Mouse (Mus musculus): ENCODE results near the gene Rchy1. TPM values are rescaled to one million over a fixed set of nuclear protein-coding genes. Genes with fewer than 3 reads are reported as not detected.

The Rchy1 gene
- 10 to 100 TPM; 46.9 to 51.7 TPM for total RNA-seq (2021)
- long read RNA-seq, experiment 1, transcript Rchy1-201 (9 exons, 1,967 nt), result major isoform, 17 of 22 reads
- long read RNA-seq, experiment 1, partial matches to known transcripts, result 2 of 22 reads
- long read RNA-seq, experiment 1, other reads (novel, unspliced or antisense), result 1 of 22 reads
- long read RNA-seq, experiment 2, transcript Rchy1-205 (1 exons, 1,046 nt), result minor isoform, 5 of 36 reads
- long read RNA-seq, experiment 2, transcript Rchy1-201 (9 exons, 1,967 nt), result major isoform, 23 of 36 reads
- long read RNA-seq, experiment 2, partial matches to known transcripts, result 5 of 36 reads
- long read RNA-seq, experiment 2, other reads (novel, unspliced or antisense), result 3 of 36 reads

DNA sequence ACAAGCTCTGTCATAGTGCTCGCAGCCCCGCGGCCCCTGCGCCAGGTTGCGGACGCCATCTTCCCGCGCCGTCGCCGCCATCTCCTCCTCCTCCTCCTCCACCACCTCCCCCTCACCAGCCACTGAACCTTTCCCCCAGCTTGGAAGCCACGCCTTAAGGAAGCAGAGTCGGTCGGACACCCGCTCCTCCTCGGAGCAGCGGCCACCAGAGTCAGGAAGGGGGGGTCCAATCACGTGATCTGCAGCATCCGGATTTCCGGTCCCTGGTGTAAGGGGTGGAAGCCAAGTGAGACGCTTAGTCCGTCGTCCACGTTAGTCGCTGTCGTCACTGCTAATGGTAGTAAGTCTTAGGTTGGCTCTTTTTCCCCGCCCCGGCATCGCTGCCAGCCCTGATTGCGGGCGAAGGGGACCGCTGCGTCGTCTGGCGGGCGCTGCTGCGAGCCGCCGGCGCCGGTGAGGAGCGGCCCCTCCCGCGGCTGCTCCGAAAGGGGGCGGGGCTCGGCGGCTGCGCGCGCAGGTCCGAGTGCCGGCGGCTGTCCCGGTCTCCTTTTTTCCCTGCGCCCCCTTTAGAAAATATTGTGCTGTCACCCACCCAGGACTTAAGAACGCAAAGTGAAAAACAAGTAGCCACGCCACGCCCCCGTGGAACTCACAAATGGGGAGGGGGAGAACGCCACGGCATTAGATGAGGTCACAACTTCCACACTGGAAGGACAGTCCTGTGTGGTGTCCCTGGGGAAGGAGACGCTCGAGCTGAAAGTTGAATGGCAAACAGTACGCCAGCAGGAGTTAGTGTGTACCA, at the start of gene Rchy1:
Rchy1 (minus strand) TSS at position 430 of the 802 bp plus-strand sequence.
- peak; percentile 86 to 93 for DNase-seq (ENCODE audit: low spot score in 2 of 2)
- peak; percentile 41; the same call in 1 of the 2 replicates for TF ChIP-seq CTCF (conservative IDR thresholded peaks at IDR 0.05)
- Histone ChIP-seq H3K27ac (peak within 1 kb of the TSS; percentile 96), H3K4me3 (peak within 1 kb of the TSS; percentile 58)

DNA sequence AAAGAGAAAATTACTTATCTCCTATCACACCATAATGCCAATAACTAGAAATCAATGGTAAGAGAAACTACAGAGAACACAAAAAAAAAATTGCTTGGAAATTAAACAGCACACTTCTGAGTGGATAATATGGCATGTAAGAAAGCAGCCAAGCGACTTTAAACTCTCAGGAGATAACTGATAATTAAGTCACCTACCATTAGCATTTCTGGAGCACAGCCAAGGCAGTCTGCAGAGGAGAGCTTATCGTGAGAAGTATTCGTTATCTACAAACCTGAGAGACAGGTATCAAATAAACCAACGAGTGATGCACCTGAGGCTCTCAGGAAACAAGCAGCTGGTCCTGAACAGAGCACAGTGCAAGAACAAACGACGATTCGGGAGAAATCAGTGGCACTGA, 48.9 kb upstream of the Rchy1 start:
- TF ChIP-seq CTCF (conservative IDR thresholded peaks at IDR 0.05), result no peak
- no peak for DNase-seq (ENCODE audit: low spot score in 2 of 2)
- no peak overlapping the region for H3K4me3 ChIP-seq
- H3K27ac ChIP-seq, result no peak overlapping the region

DNA sequence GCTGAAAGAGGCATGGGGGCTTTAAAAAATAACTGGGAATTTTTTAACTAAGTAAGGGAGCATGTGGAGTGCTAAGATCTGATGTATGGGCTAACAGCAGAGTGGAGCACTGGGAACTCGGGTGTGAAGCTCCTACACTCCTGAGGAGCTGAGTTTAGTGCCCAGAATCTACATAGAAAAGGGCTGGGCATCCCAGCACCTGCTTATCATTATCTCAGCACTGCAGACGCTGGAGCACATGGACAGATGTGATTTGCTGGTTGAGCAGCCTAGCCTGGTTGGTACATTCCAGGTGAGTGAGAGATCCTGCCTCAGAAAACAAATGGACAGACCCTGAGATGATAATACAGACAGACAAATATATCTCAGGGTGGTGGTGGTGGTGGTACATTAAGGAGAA, 47.0 kb upstream of the Rchy1 start:
- H3K27ac ChIP-seq, result no peak overlapping the region
- DNase-seq (ENCODE audit: low spot score in 2 of 2), result no peak
- H3K4me3 ChIP-seq, result no peak overlapping the region
- TF ChIP-seq CTCF (conservative IDR thresholded peaks at IDR 0.05), result no peak

DNA sequence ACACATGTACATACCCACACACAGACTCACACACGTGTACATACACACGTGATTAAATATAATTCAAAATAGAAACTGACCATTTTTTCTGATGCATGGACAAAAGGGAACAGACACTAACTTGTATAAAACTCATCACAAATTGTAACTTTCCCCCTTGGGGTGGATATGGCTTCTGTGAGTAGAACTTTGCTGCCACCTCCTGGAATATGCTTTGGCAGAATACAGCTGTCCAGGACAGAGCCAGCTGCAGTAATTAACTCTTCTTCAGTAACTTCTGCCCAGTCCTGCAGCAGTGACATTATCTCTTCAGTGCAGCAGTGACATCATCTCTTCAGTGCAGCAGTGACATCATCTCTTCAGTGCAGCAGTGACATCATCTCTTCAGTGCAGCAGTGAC, 40.1 kb upstream of the Rchy1 start:
- no peak overlapping the region for H3K4me3 ChIP-seq
- DNase-seq (ENCODE audit: low spot score in 2 of 2), result peak in 1 of 2 experiments; percentile 13
- peak; percentile 75 for TF ChIP-seq CTCF (conservative IDR thresholded peaks at IDR 0.05)
- H3K27ac ChIP-seq, result no peak overlapping the region

DNA sequence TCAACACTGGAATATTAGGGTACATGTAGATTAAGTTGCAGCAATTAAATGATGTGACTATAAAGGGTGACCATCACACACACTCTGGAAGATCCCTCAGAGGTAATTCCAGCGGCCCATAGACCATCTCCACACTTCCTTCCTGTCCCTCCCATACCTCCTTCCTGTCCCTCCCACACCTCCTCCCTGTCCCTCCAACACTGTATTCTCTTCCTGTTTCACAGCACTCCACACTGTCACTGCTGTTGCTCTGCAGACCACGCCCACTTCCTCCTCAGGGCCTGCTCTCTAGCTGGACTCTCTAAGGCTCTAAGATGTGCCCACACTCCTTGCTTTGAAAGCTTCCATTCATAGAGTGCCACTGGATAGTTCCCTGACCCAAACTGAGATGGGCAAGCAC, 37.9 kb upstream of the Rchy1 start:
- Histone ChIP-seq H3K4me3 (no peak overlapping the region), H3K27ac (no peak overlapping the region)
- TF ChIP-seq CTCF (conservative IDR thresholded peaks at IDR 0.05), result no peak
- no peak for DNase-seq (ENCODE audit: low spot score in 2 of 2)

DNA sequence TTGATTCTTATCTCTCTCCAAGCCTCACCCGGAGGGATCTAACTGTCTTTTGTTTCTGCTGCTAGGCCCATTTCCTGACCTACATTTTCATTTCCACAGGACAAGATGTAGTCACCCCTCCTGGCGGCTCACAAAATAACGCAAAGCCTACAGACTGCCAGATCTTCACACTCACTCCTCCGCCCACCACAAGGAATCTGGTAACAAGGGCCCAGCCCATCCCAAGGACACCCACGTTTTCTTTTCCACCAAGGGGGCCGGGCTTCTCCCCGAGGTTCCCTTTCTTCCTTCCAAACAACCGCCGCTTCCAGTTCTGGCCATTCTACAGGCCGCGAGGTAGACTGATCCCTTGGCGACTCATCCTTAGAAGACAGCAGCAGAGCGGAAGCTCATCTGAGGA, 31.7 kb upstream of the Rchy1 start:
- peak; percentile 29 to 35 for DNase-seq (ENCODE audit: low spot score in 2 of 2)
- no peak for TF ChIP-seq CTCF (conservative IDR thresholded peaks at IDR 0.05)
- H3K27ac ChIP-seq, result 0 out of 2 replicates have a peak overlapping the region, but pooled peaks have one; percentile 40
- H3K4me3 ChIP-seq, result peak overlapping the region; percentile 43

DNA sequence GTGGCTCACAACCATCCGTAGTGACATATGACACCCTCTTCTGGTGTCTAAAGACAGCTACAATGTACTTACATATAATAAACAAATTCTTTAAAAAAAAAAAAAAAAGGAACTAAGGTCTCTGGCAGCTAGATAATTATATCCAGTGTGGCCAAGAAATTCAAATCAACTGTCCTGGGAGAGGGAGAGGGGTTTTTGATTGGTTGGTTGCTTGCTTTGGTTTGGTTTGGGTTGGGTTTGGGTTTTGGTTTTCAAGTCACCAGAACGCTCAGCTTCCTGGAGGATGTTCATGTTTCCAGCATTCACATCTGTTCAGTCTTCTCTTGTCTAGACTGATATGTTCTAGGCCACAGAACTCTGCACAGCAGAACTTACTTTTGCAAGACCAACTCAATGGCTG, 30.2 kb upstream of the Rchy1 start:
- no peak overlapping the region for H3K4me3 ChIP-seq
- H3K27ac ChIP-seq, result no peak overlapping the region
- no peak for DNase-seq (ENCODE audit: low spot score in 2 of 2)
- TF ChIP-seq CTCF (conservative IDR thresholded peaks at IDR 0.05), result no peak

DNA sequence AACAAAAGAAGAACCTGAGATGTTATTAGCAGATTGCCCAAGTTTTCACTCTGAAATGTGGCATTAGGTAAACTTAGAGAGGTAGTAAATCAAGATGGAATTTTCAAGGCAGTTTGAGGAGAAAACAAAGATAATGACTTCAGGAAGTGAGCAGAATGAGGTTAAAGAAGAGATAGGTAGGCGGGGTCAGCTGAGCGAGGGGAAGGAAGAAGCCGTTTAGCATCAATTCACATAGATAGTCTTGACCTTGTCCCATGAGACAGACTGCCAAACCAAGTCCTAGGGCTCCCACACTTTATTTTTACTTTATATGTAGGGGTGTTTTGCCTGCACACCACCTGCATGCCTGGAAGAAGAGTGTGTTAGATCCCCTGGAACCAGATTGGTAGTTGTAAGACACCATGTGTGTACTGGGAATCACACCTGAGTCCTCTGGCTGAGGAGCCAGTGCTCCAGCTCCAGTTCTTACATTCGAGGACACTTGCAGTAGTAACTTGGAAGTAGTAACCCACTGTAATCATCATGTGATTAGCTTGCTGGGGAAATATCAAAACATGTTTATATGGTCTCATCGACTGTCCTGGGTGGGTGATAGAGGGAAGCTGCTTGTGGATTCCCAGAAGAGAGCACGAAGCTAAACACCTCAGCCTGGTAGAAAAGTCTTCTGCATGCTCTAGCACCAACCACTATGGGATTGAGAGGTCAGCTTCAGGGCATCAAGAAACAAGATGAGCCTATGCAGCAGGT, 28.5 kb upstream of the Rchy1 start:
- H3K4me3 ChIP-seq, result no peak overlapping the region
- no peak overlapping the region for H3K27ac ChIP-seq
- DNase-seq (ENCODE audit: low spot score in 2 of 2), result no peak
- TF ChIP-seq CTCF (conservative IDR thresholded peaks at IDR 0.05), result no peak

DNA sequence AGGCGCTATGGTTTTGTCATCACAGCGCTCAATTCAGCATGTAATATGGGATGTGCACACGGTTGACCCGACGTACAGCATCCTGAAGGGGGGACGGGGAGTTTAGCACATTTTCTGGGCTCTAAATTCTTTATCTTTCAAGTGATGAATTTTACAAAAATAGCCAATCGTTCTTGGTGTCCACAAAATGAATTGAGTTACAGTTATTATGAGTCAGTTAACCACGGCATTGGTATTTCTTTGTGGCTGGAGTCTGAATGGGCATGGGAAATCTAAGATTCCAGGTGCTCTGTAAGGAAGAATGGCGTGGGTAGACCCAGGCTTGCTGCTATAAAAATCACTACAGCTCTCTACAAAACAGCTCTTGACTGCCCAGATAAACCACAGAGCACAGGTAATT, 26.4 kb upstream of the Rchy1 start:
- Histone ChIP-seq H3K4me3 (no peak overlapping the region), H3K27ac (no peak overlapping the region)
- TF ChIP-seq CTCF (conservative IDR thresholded peaks at IDR 0.05), result no peak
- DNase-seq (ENCODE audit: low spot score in 2 of 2), result no peak

DNA sequence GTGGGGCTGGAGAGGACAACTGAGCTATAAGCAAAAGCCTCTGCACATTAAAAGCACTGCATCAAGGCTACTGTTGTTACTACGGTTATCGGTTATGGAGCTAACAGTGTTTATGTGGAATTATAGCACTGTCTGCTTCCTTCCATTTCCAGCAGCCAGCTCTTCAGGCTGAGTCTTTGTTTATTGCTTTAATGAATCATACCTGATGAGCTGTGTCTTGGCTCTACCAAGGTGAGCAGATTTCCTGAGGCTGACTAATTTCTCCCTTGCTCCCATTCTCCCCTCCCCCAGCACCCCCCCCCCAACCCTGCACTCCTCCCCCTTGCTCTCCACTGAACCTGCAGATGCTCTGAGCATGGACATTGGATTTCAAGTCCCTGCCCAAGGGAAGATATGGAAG, 24.9 kb upstream of the Rchy1 start:
- Histone ChIP-seq H3K27ac (no peak overlapping the region), H3K4me3 (no peak overlapping the region)
- no peak for TF ChIP-seq CTCF (conservative IDR thresholded peaks at IDR 0.05)
- no peak for DNase-seq (ENCODE audit: low spot score in 2 of 2)

DNA sequence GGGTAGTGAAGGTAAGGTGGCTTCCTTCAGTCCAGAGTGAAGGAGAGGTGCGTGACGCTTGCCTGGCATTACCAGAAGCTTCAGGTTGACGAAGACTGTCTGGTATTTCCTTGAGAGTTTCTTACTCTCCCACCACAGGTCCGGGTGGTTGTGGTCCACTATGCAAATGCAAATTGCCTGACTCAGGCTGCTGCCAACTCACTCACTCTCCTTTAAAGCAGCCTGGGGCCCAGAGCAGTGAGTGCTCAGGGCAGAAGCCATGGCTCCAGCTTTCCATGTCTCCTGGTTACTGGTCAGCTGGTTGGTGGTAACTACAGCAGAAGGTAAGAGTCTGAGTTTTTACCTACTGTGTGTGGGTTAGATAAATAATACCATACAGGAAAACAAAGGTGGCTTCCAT, 24.4 kb upstream of the Rchy1 start, which contains the start of gene Odaph:
Odaph (plus strand) TSS at position 240 of the 400 bp plus-strand sequence.
- Histone ChIP-seq H3K4me3 (no peak within 1 kb of the TSS), H3K27ac (no peak within 1 kb of the TSS)
- no peak for DNase-seq (ENCODE audit: low spot score in 2 of 2)
- no peak for TF ChIP-seq CTCF (conservative IDR thresholded peaks at IDR 0.05)

DNA sequence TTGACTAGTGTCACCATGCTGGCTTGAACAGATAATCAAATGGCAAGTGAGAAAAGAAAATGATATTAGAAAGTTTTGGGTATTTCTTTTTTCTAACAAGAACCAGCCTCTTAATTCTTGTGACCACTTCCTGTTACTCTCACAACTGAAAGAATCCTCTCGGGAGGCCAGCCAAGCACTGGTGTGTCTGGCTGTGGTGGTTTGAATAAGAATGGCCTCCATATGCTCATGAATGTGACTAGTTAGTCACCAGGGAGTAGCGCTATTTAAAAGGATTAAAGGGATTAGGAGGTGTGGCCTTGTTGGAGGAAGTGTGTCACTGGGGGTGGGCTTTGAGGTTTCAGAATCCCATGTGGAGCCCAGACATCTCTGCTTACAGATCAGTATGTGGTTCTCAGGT, 22.9 kb upstream of the Rchy1 start:
- Histone ChIP-seq H3K4me3 (no peak overlapping the region), H3K27ac (no peak overlapping the region)
- TF ChIP-seq CTCF (conservative IDR thresholded peaks at IDR 0.05), result no peak
- no peak for DNase-seq (ENCODE audit: low spot score in 2 of 2)

DNA sequence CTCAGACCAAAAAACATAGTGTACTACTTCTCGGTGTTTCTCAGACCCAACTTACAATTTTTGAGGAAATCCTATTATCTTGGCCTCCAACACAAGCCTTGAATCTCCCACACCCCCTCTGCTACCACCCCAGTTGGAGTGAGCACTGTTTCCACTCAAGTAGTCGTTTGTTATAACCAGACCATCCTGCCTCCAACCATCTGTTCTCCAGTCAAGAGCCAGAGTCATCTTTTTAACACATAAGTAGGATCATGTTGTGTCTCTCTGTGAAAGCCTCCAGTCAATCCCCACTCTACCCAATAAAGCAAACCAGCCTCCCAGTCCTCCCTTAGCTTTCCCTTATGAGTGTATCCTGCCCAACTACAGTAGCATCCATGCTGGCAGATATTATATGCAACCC, 20.6 kb upstream of the Rchy1 start:
- no peak overlapping the region for H3K4me3 ChIP-seq
- no peak for TF ChIP-seq CTCF (conservative IDR thresholded peaks at IDR 0.05)
- H3K27ac ChIP-seq, result no peak overlapping the region
- DNase-seq (ENCODE audit: low spot score in 2 of 2), result no peak

Measured in layer of hippocampus, adult 2 months (tissue).